Mouse (Mus musculus) urinary bladder, postnatal 0 days (tissue): Measurements from ENCODE around the gene Ofcc1. TPM values are rescaled to one million over a fixed set of nuclear protein-coding genes. Genes with fewer than 3 reads are reported as not detected.

Source experiments
- polyA plus RNA-seq: library from polyadenylated mRNA; unstranded; fragments of >200 nt; fragmentation: Nextera tagmentation; extraction: Ambion mirVana; gene quantifications from 2 replicates; pipeline ENCODE4 v1.2.1, GENCODE M21; 2015

Gene Ofcc1
- not detected in 2 replicates for polyA plus RNA-seq

GRCm38 (mm10) chr13:40361288-40361687 lies at the start of gene Ofcc1:
Gene Ofcc1 (minus strand): TSS chr13:40361450.

